Mouse (Mus musculus): ENCODE measurements around the gene Sept12. TPM values are rescaled to one million over a fixed set of nuclear protein-coding genes. Genes with fewer than 3 reads are reported as not detected.

Sept12 gene
- total RNA-seq, 2 experiments from 2014 or later, result not detected

DNA sequence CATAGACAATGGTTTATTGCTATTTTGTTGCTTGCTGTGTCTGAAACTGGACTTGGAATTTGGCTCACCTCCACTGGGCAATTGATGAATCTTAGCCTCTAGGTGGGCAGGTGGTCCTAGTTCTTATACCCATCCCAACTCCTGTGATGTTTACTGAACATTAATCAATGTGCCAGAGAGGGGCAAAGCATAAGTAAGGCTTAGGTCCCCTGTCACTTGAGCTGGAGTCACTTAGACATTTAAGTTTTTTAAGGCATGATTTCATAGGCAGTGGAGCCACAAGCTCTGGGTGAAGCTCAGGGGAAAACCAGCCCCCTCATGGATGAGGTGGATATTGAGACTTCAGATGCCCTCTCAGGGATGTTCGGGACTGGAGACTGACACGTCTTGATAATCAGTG, 59.2 kb downstream of the Sept12 start, which contains the start of gene Nudt16l1:
Nudt16l1 (plus strand) TSS at position 301 of the 400 bp plus-strand sequence.
- DNase-seq (ENCODE audit: low spot score in 2 of 2), result no peak

GRCm38 (mm10) chr16:4937351-4938190, 60.1 kb downstream of the Sept12 start:
- no peak for DNase-seq (ENCODE audit: low spot score in 2 of 2)

Other genes with a start within 250 kb of the Sept12 start
- gene Cdip1, start 207.6 kb downstream of the Sept12 start, total RNA-seq (2021), result 100 to 1,000 TPM; 241 to 246 TPM
- gene 4930562C15Rik, start 162.4 kb downstream of the Sept12 start, total RNA-seq (2021), result not detected
- gene Ubald1, start 117.5 kb downstream of the Sept12 start, total RNA-seq (2021), result 10 to 100 TPM; 96.1 to 98.1 TPM
- gene Mgrn1, start 111.6 kb downstream of the Sept12 start, total RNA-seq (2021), result 100 to 1,000 TPM; 214 to 215 TPM
- 10 to 100 TPM; 73.0 to 78.3 TPM for gene Nudt16l1, start 59.1 kb downstream of the Sept12 start, total RNA-seq (2021)
- gene Anks3, start 33.6 kb downstream of the Sept12 start, total RNA-seq (2021), result 10 to 100 TPM; 70.2 to 71.8 TPM
- gene Smim22, start 9.4 kb upstream of the Sept12 start, total RNA-seq (2021), result not detected
- gene Rogdi, start 15.7 kb upstream of the Sept12 start, total RNA-seq (2021), result 100 to 1,000 TPM; 348 to 357 TPM
- gene Glyr1, start 52.0 kb upstream of the Sept12 start, total RNA-seq (2021), result 100 to 1,000 TPM; 139 to 143 TPM
- gene Ubn1, start 52.2 kb upstream of the Sept12 start, total RNA-seq (2021), result 10 to 100 TPM; 43.3 to 43.7 TPM
- 1 to 10 TPM; 3.3 to 4.1 TPM for gene Ppl, start 134.6 kb upstream of the Sept12 start, total RNA-seq (2021)
- gene Sec14l5, start 149.3 kb upstream of the Sept12 start, total RNA-seq (2021), result 10 to 100 TPM in 1 of 2 experiments, 1 to 10 TPM in 1; 7.3 to 10.6 TPM
- gene Nagpa, start 206.2 kb upstream of the Sept12 start, total RNA-seq (2021), result 10 to 100 TPM; 12.0 to 15.9 TPM
- gene AU021092, start 224.4 kb upstream of the Sept12 start, total RNA-seq (2021), result 1 to 10 TPM; 3.5 to 4.3 TPM
- 10 to 100 TPM; 29.0 to 31.6 TPM for gene Alg1, start 235.8 kb upstream of the Sept12 start, total RNA-seq (2021)